Mouse (Mus musculus) ES-Bruce4 (cell line): ENCODE measurements at regions not wholly inside any gene's neighbourhood (a gene's known extent, or its start where the extent isn't known, plus 50 kb on each side); places are given as distances from the start of the nearest gene placed in this dataset.

Experiments used
- CTCF ChIP-seq: IDR thresholded peaks from one replicate; pipeline ENCODE4 v1.8.1; 2011; ENCODE audit warnings: low read depth, low read length
- POLR2A ChIP-seq: IDR thresholded peaks from one replicate; pipeline ENCODE4 v1.8.1; 2011; ENCODE audit warnings: low read length; ENCODE audit not compliant: insufficient read depth

DNA sequence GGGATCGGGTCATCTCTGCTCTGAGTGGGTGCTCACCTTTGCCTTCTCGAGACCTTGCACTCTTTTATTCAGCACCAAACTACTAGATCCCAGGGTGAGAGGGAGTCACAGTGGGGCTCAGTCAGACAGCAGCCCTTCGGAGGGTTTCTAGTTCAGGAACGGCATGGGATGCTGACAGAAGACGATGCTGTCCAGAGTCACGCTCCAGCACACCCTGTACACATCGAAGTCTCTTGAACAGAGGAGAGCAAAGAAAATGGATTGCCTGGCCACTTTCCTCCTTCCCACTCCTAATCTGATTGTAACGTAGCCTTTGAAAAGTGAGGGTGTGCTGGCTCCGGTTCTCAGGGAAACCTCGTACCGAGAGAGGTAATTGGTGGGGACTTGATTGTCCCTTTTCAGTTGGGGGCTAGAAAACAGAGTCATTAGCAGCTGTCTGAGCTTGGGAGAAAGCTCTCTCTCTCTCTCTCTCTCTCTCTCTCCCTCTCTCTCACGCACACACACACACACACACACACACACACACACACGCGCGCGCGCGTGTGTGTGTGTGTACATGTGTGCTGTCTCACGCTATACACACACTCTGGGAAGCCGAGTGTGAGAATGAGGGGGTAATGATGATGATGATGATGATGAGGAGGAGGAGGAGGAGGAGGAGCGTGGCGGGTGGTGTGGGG is 61.9 kb upstream of the Unc5b start:
- TF ChIP-seq CTCF (no peak), POLR2A (no peak)
